Mouse (Mus musculus): ENCODE measurements around the gene Shtn1. TPM values are rescaled to one million over a fixed set of nuclear protein-coding genes. Genes with fewer than 3 reads are reported as not detected.

Gene Shtn1
- polyA plus RNA-seq (2014; fragmentation: Illumina TruSeq; extraction: RNeasy Lipid Tissue Mini Kit (QIAGEN cat#74804); ENCODE audit: low read depth, low replicate concordance), result 20.0 TPM

DNA sequence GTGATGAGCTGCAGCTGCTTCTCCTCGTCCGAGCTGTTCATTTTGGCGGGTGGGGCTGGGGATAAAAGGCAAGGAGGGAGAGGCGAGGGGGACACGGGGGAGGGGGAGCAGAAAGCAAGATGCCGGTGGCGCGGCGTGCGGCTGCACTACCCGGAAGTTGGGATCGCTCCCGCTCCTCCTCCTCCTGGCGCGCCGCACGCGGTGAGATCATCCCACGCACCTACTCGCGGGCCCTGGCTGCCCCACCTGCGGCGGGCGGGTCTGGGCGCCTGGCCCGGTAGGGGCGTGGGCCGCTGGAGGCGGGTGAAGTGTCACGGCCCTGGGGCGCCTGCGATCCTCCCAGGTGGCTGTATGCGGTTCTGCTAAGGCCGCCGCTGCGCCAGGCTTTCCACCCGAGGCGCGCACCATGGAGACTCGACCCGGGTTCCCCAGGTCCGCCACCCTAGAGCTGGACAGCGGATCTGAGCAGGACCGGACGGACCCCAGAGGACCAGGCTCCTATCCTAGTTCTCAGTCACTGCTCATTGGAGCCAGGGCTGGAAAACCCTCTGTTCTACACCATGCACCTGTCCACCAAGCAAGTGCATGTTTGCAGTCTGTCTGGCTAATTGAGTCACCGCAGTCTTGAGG, at the start of gene Shtn1:
Gene Shtn1, minus strand, starts transcription at position 629 of the 630 bp plus-strand sequence.

DNA sequence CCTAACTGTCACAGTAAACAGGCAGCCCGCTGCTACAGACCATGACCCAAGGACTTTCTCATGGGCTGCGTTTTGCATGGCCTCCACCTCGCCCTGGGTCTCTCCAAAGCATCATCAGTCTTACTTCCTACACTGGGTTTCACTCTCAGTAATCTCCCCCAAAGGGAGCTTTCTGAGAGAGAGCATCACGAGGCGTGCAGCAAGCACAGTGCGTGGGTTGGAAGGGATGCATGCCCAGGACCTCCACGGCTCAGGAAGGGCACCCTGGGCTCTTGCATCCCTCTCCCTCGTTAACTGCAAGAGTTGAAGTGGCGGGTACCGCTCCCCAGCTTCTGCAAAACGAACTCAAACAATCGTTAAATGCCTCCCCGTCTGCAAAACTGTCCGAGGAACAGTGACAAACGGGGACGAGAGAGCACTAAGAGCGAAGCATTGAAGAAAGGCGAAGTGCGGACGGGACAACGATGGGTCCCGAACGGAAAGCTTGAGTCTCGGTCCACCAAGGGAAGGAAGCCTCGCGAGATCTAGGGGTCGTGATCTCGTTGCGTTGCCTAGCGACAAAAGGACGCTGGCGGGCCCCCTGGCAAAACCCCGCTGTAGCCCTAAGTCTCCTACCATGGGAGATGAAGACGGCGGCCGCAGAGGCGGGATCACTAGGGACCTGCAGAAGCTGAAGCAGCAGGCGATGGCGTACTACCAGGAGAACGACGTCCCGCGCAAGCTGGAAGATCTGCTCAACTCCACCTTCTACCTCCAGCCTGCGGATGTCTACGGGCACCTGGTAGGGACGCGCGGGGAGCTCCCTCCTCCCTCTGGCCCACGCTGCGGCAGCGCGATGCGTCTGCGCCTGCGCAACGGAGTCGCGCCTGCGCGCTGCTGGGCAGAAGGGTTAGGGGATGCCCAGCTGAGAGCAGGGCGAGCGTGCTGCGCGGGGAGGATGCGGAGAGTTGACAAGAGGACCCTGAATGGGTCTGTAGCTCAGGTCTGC, 132.8 kb downstream of the Shtn1 start, which contains the start of the genes Eno4 and Hspa12a:
Gene Eno4, plus strand, starts transcription at position 585 of the 988 bp plus-strand sequence.
Gene Hspa12a, minus strand, starts transcription at position 814 of the 988 bp plus-strand sequence.

Other genes with a start within 250 kb of the Shtn1 start
- 29.0 TPM for gene Eno4, start 132.7 kb downstream of the Shtn1 start, polyA plus RNA-seq (2014; fragmentation: Illumina TruSeq; extraction: RNeasy Lipid Tissue Mini Kit (QIAGEN cat#74804); ENCODE audit: low read depth, low replicate concordance)
- 13.1 TPM for gene Hspa12a, start 132.4 kb downstream of the Shtn1 start, polyA plus RNA-seq (2014; fragmentation: Illumina TruSeq; extraction: RNeasy Lipid Tissue Mini Kit (QIAGEN cat#74804); ENCODE audit: low read depth, low replicate concordance)
- gene Vax1, start 94.0 kb upstream of the Shtn1 start, polyA plus RNA-seq (2014; fragmentation: Illumina TruSeq; extraction: RNeasy Lipid Tissue Mini Kit (QIAGEN cat#74804); ENCODE audit: low read depth, low replicate concordance), result not detected
- gene Kcnk18, start 143.1 kb upstream of the Shtn1 start, polyA plus RNA-seq (2014; fragmentation: Illumina TruSeq; extraction: RNeasy Lipid Tissue Mini Kit (QIAGEN cat#74804); ENCODE audit: low read depth, low replicate concordance), result not detected
- 0.21 TPM for gene Slc18a2, start 184.8 kb upstream of the Shtn1 start, polyA plus RNA-seq (2014; fragmentation: Illumina TruSeq; extraction: RNeasy Lipid Tissue Mini Kit (QIAGEN cat#74804); ENCODE audit: low read depth, low replicate concordance)
- 0.62 TPM for gene Rps12-ps3, start 246.2 kb upstream of the Shtn1 start, polyA plus RNA-seq (2014; fragmentation: Illumina TruSeq; extraction: RNeasy Lipid Tissue Mini Kit (QIAGEN cat#74804); ENCODE audit: low read depth, low replicate concordance)